Mouse (Mus musculus) midbrain, embryonic 13.5 days (tissue): ENCODE data around the gene Mras. TPM values are rescaled to one million over a fixed set of nuclear protein-coding genes. Genes with fewer than 3 reads are reported as not detected.

Source experiments
- ATAC-seq: fragments of 200-750 bp; cut with Nextera tagmentation; 2 replicates; pipeline ENCODE4 v1.8.0; 2017; ENCODE audit warnings: mild to moderate bottlenecking, moderate TSS enrichment, moderate library complexity
- H3K27ac ChIP-seq: fragments of 300-500 bp; sonication (generic); 2 replicates; pipeline ENCODE4 v1.5.1; 2015; ENCODE audit warnings: inconsistent platforms, mild to moderate bottlenecking, moderate library complexity
- H3K27me3 ChIP-seq: fragments of 300-500 bp; sonication (generic); 2 replicates; pipeline ENCODE4 v1.6.1; 2015; ENCODE audit warnings: mild to moderate bottlenecking, inconsistent platforms
- H3K36me3 ChIP-seq: fragments of 300-500 bp; sonication (generic); 2 replicates; pipeline ENCODE4 v1.6.1; 2015; ENCODE audit warnings: mild to moderate bottlenecking, inconsistent platforms
- H3K4me1 ChIP-seq: fragments of 300-500 bp; sonication (generic); replicated peaks from 2 replicates; pipeline ENCODE4 v1.6.1; 2015; ENCODE audit warnings: inconsistent platforms
- H3K4me2 ChIP-seq: fragments of 300-500 bp; sonication (generic); replicated peaks from 2 replicates; pipeline ENCODE4 v1.6.1; 2015; ENCODE audit warnings: moderate library complexity, mild to moderate bottlenecking, inconsistent platforms
- H3K4me3 ChIP-seq: fragments of 300-500 bp; sonication (generic); replicated peaks from 2 replicates; pipeline ENCODE4 v1.5.1; 2015; ENCODE audit warnings: mild to moderate bottlenecking, inconsistent platforms
- H3K9ac ChIP-seq: fragments of 300-500 bp; sonication (generic); replicated peaks from 2 replicates; pipeline ENCODE4 v1.6.1; 2015; ENCODE audit warnings: mild to moderate bottlenecking, inconsistent platforms
- H3K9me3 ChIP-seq: fragments of 300-500 bp; sonication (generic); 2 replicates; pipeline ENCODE4 v1.6.1; 2016; ENCODE audit warnings: mild to moderate bottlenecking, inconsistent platforms
- WGBS: fragments of 180-500 bp; shearing (Covaris S2); methylation state at CpG from one replicate; pipeline ENCODE4 v1.1.7; 2015; 5-methylcytosine and 5-hydroxymethylcytosine counted together
- polyA plus RNA-seq: library from polyadenylated mRNA; unstranded; fragments of >200 nt; fragmentation: Nextera tagmentation; extraction: Ambion mirVana; gene quantifications from 2 replicates; pipeline ENCODE4 v1.2.1, GENCODE M21; 2015

Mras gene
- polyA plus RNA-seq, 1 experiment from 2014 or later, result 43.8 TPM

- ATAC-seq, result no peak
- Histone ChIP-seq H3K27ac (no peak overlapping the region), H3K4me2 (no peak overlapping the region), H3K36me3 (no peaks in the 10 kb centered on the region), H3K9ac (no peak overlapping the region), H3K4me1 (no peaks in the 10 kb centered on the region), H3K9me3 (no peaks in the 10 kb centered on the region), H3K4me3 (no peak overlapping the region), H3K27me3 (no peaks in the 10 kb centered on the region)
- 80% methylated on average over 7 of the region's 7 CpGs for WGBS
These were observed 68.8 kb downstream of the Mras start for GRCm38 (mm10) chr9:99368431-99368830.

DNA sequence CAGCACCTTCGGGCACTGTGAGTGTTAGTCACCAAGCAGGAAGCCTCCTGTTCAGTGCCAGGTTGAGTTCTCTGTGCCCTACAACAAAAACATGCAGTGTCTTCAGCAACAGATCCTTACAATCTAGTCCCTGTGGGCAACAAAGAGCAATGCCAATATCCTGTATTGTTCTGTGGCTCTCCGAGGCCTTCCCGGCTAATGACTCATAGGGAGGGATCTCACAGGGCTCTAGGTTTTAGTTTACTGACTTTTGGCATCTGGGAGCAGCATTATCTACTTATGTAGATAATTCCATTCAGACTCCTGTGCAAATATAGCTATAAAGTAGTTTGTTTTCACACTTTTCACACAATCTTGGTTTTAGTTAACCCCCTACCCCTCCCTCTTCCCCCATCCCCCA lies 71.3 kb downstream of the Mras start:
- no peak overlapping the region for H3K4me2 ChIP-seq
- H3K36me3 ChIP-seq, result no peaks in the 10 kb centered on the region
- H3K9me3 ChIP-seq, result no peaks in the 10 kb centered on the region
- 82% methylated on average over 3 of the region's 3 CpGs for WGBS
- ATAC-seq, result no peak
- H3K9ac ChIP-seq, result no peak overlapping the region
- 0 out of 2 replicates have a peak, but pooled peaks cover 6% of the 10 kb centered on the region for H3K27me3 ChIP-seq
- H3K4me3 ChIP-seq, result no peak overlapping the region
- no peaks in the 10 kb centered on the region for H3K4me1 ChIP-seq
- H3K27ac ChIP-seq, result no peak overlapping the region

DNA sequence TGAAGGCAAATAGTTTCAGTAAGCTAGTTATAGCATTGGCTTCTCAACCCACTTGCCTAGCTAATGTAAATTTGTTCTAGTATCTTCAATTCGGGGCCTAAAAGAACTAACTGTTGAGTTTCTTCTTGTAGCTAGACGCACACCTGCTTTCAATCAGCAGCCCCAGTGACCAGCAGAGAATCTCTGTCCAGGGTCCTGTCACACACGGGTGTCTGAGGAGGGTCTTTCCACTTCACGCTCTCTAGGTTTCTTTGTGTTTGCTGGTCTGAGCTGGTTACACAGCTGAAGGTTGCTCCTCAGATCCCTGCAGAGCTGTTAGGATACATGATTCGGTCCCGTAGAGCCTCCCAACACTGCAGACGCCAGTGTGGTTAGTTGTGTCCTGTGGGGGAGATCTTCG lies 74.1 kb downstream of the Mras start:
- Histone ChIP-seq H3K4me3 (no peak overlapping the region), H3K9me3 (no peaks in the 10 kb centered on the region), H3K4me1 (peaks cover 5% of the 10 kb centered on the region), H3K4me2 (no peak overlapping the region), H3K9ac (no peak overlapping the region), H3K27ac (no peak overlapping the region), H3K36me3 (no peaks in the 10 kb centered on the region), H3K27me3 (peaks cover 29% of the 10 kb centered on the region)
- no peak for ATAC-seq
- WGBS, result 66% methylated on average over 8 of the region's 8 CpGs

GRCm38 (mm10) chr9:99361946-99362345 lies 75.2 kb downstream of the Mras start:
- peaks cover 41% of the 10 kb centered on the region for H3K27me3 ChIP-seq
- H3K36me3 ChIP-seq, result no peaks in the 10 kb centered on the region
- H3K27ac ChIP-seq, result no peak overlapping the region
- H3K4me3 ChIP-seq, result no peak overlapping the region
- 92% methylated on average over 9 of the region's 9 CpGs for WGBS
- no peak overlapping the region for H3K9ac ChIP-seq
- ATAC-seq, result no peak
- no peaks in the 10 kb centered on the region for H3K9me3 ChIP-seq
- H3K4me2 ChIP-seq, result no peak overlapping the region
- H3K4me1 ChIP-seq, result peaks cover 15% of the 10 kb centered on the region

GRCm38 (mm10) chr9:99359012-99359411 lies 78.2 kb downstream of the Mras start:
- no peak overlapping the region for H3K4me2 ChIP-seq
- no peak overlapping the region for H3K9ac ChIP-seq
- H3K4me1 ChIP-seq, result peaks cover 15% of the 10 kb centered on the region
- 89% methylated on average over 15 of the region's 15 CpGs for WGBS
- no peaks in the 10 kb centered on the region for H3K36me3 ChIP-seq
- H3K27me3 ChIP-seq, result peaks cover 56% of the 10 kb centered on the region
- no peak for ATAC-seq
- no peaks in the 10 kb centered on the region for H3K9me3 ChIP-seq
- no peak overlapping the region for H3K4me3 ChIP-seq
- H3K27ac ChIP-seq, result no peak overlapping the region

- peak; percentile 60 for ATAC-seq
- WGBS, result 1% methylated on average over 66 of the region's 66 CpGs
These were observed 79.1 kb downstream of the Mras start, which contains the start of gene Esyt3 for GRCm38 (mm10) chr9:99357921-99358692. TSS of gene Esyt3 (minus strand) at chr9:99358557.

DNA sequence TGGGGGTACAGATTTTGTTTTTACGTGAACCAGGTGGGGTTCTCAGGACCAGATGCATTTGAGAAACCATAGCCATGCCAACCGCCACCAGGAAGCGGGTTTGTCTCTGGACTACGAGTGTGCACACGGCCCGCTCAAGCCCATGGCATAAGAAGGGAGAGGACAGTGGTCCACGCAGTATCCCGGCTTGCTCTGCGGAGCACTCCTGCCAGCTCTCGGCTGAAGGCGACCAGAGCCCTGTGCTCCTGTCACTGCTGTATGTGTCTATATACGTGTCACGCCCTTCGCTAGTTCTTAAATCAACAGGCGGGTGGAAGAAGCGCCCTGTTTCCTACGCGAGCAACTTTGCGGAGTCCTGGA lies 79.6 kb downstream of the Mras start:
- WGBS, result 5% methylated on average over 19 of the region's 19 CpGs
- peaks cover 15% of the 10 kb centered on the region for H3K4me1 ChIP-seq

More at GRCm38 (mm10) chr9:99357921-99358692, 79.1 kb downstream of the Mras start, which contains the start of gene Esyt3:
- H3K9me3 ChIP-seq, result no peaks in the 10 kb centered on the region
- peaks cover 15% of the 10 kb centered on the region for H3K4me1 ChIP-seq
- no peaks in the 10 kb centered on the region for H3K36me3 ChIP-seq
- H3K27ac ChIP-seq, result no peak within 1 kb of the TSS
- peak within 1 kb of the TSS; percentile 96 for H3K4me2 ChIP-seq
- peak within 1 kb of the TSS; percentile 46 for H3K4me3 ChIP-seq
- peak within 1 kb of the TSS; percentile 63 for H3K9ac ChIP-seq
- H3K27me3 ChIP-seq, result peaks cover 54% of the 10 kb centered on the region

DNA sequence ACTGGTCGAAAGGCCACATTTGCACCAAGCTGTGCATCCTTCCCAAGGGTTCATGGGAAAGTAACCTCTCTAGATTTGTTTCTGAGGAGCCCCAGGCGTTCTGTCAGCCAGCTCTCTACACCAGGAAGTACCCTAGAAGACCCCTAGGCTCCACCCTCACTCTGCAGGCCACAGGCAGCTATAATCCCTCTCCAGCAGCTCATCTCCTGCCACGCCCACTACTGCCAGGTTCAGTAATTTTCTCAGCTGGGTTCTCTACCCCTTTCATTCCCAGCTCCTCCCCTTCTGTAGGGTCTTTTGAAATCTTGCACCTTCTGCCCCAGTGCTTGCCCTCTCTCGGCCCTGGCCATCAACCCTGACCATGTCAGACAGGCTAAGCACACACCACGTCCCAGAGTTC lies 81.2 kb downstream of the Mras start:
- Histone ChIP-seq H3K9ac (no peak overlapping the region), H3K4me3 (no peak overlapping the region), H3K36me3 (no peaks in the 10 kb centered on the region), H3K9me3 (no peaks in the 10 kb centered on the region), H3K27ac (no peak overlapping the region), H3K4me1 (peaks cover 15% of the 10 kb centered on the region), H3K4me2 (no peak overlapping the region), H3K27me3 (peaks cover 51% of the 10 kb centered on the region)
- no peak for ATAC-seq
- WGBS, result 16% methylated on average over 5 of the region's 5 CpGs

More for the DNA sequence above, 79.6 kb downstream of the Mras start:
- Histone ChIP-seq H3K4me2 (peak overlapping the region; percentile 96), H3K36me3 (no peaks in the 10 kb centered on the region), H3K9ac (peak overlapping the region; percentile 63; the same call in 1 of the 2 replicates), H3K4me3 (peak overlapping the region; percentile 46), H3K9me3 (no peaks in the 10 kb centered on the region), H3K27me3 (peaks cover 54% of the 10 kb centered on the region), H3K27ac (no peak overlapping the region)
- peak; percentile 41 for ATAC-seq

GRCm38 (mm10) chr9:99354796-99355195 lies 82.4 kb downstream of the Mras start:
- no peak overlapping the region for H3K4me2 ChIP-seq
- 81% methylated on average over 5 of the region's 5 CpGs for WGBS

GRCm38 (mm10) chr9:99353390-99353789 lies 83.8 kb downstream of the Mras start:
- peaks cover 30% of the 10 kb centered on the region for H3K27me3 ChIP-seq
- H3K4me3 ChIP-seq, result no peak overlapping the region
- H3K27ac ChIP-seq, result no peak overlapping the region
- H3K4me1 ChIP-seq, result peaks cover 13% of the 10 kb centered on the region
- 72% methylated on average over 6 of the region's 6 CpGs for WGBS
- H3K9ac ChIP-seq, result no peak overlapping the region
- ATAC-seq, result no peak
- H3K9me3 ChIP-seq, result no peaks in the 10 kb centered on the region
- H3K4me2 ChIP-seq, result no peak overlapping the region
- no peaks in the 10 kb centered on the region for H3K36me3 ChIP-seq

More at GRCm38 (mm10) chr9:99354796-99355195, 82.4 kb downstream of the Mras start:
- Histone ChIP-seq H3K27me3 (peaks cover 43% of the 10 kb centered on the region), H3K4me3 (no peak overlapping the region), H3K9ac (no peak overlapping the region), H3K4me1 (peaks cover 15% of the 10 kb centered on the region), H3K36me3 (no peaks in the 10 kb centered on the region), H3K9me3 (no peaks in the 10 kb centered on the region), H3K27ac (no peak overlapping the region)
- no peak for ATAC-seq

GRCm38 (mm10) chr9:99352964-99353363 lies 84.2 kb downstream of the Mras start:
- peaks cover 9% of the 10 kb centered on the region for H3K4me1 ChIP-seq
- ATAC-seq, result no peak
- H3K27me3 ChIP-seq, result peaks cover 26% of the 10 kb centered on the region
- H3K9ac ChIP-seq, result no peak overlapping the region
- no peak overlapping the region for H3K4me3 ChIP-seq
- no peaks in the 10 kb centered on the region for H3K9me3 ChIP-seq
- WGBS, result 84% methylated on average over 4 of the region's 4 CpGs
- no peak overlapping the region for H3K27ac ChIP-seq
- H3K4me2 ChIP-seq, result no peak overlapping the region
- H3K36me3 ChIP-seq, result no peaks in the 10 kb centered on the region

DNA sequence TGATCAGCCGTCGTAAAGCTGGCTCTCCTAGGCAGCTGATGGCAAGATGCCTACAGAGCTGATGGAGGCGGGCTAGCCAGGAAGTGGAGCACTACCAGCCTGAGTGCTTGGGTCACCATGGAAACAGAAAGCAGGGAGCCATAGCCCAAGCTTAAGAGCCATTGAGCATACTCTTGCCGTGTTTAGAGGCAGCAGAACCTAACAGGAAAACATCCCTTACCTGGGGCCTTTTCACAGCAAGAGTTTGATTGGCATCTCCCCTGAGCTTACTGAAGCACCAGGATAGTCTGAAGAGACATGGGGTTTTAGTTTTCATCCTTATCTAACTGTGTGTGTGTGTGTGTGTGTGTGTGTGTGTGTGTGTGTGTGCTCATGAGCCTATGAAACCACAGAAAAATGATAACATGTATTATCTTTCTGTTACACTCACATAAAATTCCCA lies 91.8 kb downstream of the Mras start:
- no peaks in the 10 kb centered on the region for H3K36me3 ChIP-seq
- no peaks in the 10 kb centered on the region for H3K9me3 ChIP-seq
- H3K27me3 ChIP-seq, result no peaks in the 10 kb centered on the region
- H3K27ac ChIP-seq, result no peak overlapping the region
- H3K9ac ChIP-seq, result no peak overlapping the region
- WGBS, result 40% methylated on average over 4 of the region's 4 CpGs
- ATAC-seq, result peak; percentile 89
- H3K4me2 ChIP-seq, result no peak overlapping the region
- H3K4me1 ChIP-seq, result peaks cover 4% of the 10 kb centered on the region; the same call in 1 of the 2 replicates
- no peak overlapping the region for H3K4me3 ChIP-seq
